Mouse (Mus musculus) hindbrain, embryonic 11.5 days (tissue): Measurements from ENCODE around the gene Eci2. TPM values are rescaled to one million over a fixed set of nuclear protein-coding genes. Genes with fewer than 3 reads are reported as not detected.
"Not testable (repeated sequence)": the region's sequence is repeated elsewhere in the genome, so short reads cannot be mapped to it uniquely, and the experiment has no call there.

Experiments
- ATAC-seq: fragments of 200-750 bp; cut with Nextera tagmentation; 2 replicates; pipeline ENCODE4 v1.8.0; 2017; ENCODE audit warnings: mild to moderate bottlenecking, moderate TSS enrichment, moderate library complexity; ENCODE audit not compliant: low FRiP score
- DNase-seq: peaks from one replicate; pipeline ENCODE4 v3.0.0-alpha.2; 2015; ENCODE audit warnings: low spot score
- H3K27ac ChIP-seq: fragments of 300-500 bp; sonication (generic); 2 replicates; pipeline ENCODE4 v1.5.1; 2014; ENCODE audit warnings: mild to moderate bottlenecking, low read depth, low read length
- H3K27me3 ChIP-seq: fragments of 300-500 bp; sonication (generic); 2 replicates; pipeline ENCODE4 v1.6.1; 2014; ENCODE audit warnings: mild to moderate bottlenecking, low read length, moderate library complexity, mixed read lengths; ENCODE audit not compliant: control insufficient read depth, insufficient read depth
- H3K36me3 ChIP-seq: fragments of 300-500 bp; sonication (generic); 2 replicates; pipeline ENCODE4 v1.6.1; 2014; ENCODE audit warnings: mild to moderate bottlenecking, low read length, moderate library complexity, mixed read lengths; ENCODE audit not compliant: control insufficient read depth, insufficient read depth
- H3K4me1 ChIP-seq: fragments of 300-500 bp; sonication (generic); replicated peaks from 2 replicates; pipeline ENCODE4 v1.6.1; 2014; ENCODE audit warnings: low read length, mixed read lengths; ENCODE audit not compliant: control insufficient read depth, insufficient read depth
- H3K4me2 ChIP-seq: fragments of 300-500 bp; sonication (generic); replicated peaks from 2 replicates; pipeline ENCODE4 v1.6.1; 2014; ENCODE audit warnings: mild to moderate bottlenecking, low read depth, low read length
- H3K4me3 ChIP-seq: fragments of 300-500 bp; sonication (generic); 2 replicates; pipeline ENCODE4 v1.5.1; 2014; ENCODE audit warnings: low read depth, low read length
- H3K9ac ChIP-seq: fragments of 300-500 bp; sonication (generic); 2 replicates; pipeline ENCODE4 v1.6.1; 2014; ENCODE audit warnings: low read depth, low read length
- H3K9me3 ChIP-seq: fragments of 300-500 bp; sonication (generic); 2 replicates; pipeline ENCODE4 v1.6.1; 2016; ENCODE audit warnings: low read length; ENCODE audit not compliant: control insufficient read depth
- WGBS: fragments of 180-500 bp; shearing (Covaris S2); extraction: QIAGEN DNeasy Blood & Tissue Kit; methylation state at CpG from one replicate; pipeline ENCODE4 v1.1.7; 2014; 5-methylcytosine and 5-hydroxymethylcytosine counted together
- polyA plus RNA-seq: library from polyadenylated mRNA; unstranded; fragments of >200 nt; fragmentation: Nextera tagmentation; extraction: Ambion mirVana; gene quantifications from 2 replicates; pipeline ENCODE4 v1.2.1, GENCODE M21; 2014

Gene Eci2
- polyA plus RNA-seq, 1 experiment from 2014 or later = 128 TPM

DNA sequence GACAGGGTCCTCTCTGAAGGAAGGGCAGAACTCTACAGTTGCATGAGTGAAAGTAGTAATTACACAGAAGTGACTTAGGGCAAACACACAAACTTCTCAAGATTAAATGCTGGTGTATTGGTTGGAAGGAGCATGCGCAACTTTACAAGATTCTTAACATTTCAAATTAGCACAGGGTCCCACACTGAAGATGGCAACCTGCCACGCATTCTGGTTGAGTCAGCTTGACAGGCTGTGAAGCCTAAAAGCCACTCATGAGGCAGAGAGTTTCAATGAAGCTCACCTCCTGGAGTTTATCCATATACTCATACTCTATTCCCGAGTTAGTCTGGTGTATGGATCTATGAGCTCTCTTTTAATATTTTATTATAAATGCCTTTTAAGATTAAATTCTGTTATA, 68.7 kb downstream of the Eci2 start:
- H3K27me3 ChIP-seq, DNase-seq, H3K4me3 ChIP-seq, H3K9me3 ChIP-seq, H3K4me2 ChIP-seq, ATAC-seq, H3K36me3 ChIP-seq, H3K9ac ChIP-seq, H3K4me1 ChIP-seq, H3K27ac ChIP-seq: not testable (repeated sequence)
- WGBS = 87% methylated on average over 3 of the region's 3 CpGs

DNA sequence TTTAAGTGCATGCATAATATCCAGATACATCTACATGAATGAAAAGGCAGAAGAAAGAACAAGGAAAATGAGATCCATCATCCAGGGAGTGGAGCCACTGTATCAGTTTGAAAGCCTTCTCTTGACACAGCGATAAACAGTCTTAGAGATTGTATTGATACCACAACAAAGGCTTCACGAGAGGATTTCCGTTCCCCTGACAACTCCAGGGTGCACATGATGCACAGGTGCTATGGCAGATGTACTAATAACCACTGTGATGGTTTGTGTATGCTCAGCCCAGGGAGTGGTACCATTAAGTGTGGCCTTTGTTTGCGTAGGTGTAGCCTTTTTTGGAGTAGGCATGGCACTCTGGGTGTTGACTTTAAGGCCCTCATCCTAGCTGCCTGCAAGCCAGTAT, 70.0 kb downstream of the Eci2 start:
- Histone ChIP-seq H3K36me3 (no peaks in the 10 kb centered on the region), H3K9me3 (no peaks in the 10 kb centered on the region), H3K9ac (no peak overlapping the region), H3K4me2 (no peak overlapping the region), H3K27me3 (no peaks in the 10 kb centered on the region), H3K27ac (no peak overlapping the region), H3K4me3 (no peak overlapping the region), H3K4me1 (no peaks in the 10 kb centered on the region)
- WGBS = 85% methylated on average over 4 of the region's 4 CpGs
- no peak for ATAC-seq
- no peak for DNase-seq

DNA sequence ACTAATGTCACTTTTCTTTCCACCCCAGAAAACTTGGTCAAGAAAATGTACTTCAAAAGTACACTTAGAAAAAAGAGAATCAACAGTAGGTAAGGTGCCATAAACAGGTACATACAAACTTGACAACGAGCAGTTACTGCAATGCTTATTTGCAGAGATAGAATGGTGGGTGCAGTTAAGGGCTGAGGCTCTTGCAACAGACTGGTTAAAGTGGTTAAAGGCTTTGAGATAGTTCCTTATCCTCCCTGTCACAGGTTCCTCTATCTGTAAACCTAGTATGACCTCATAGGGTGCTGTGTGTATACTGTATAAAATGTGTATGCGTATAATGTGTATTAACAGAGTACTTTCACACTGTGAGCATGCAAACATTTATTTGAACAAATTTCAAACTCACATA, 75.5 kb downstream of the Eci2 start:
- H3K27me3 ChIP-seq, H3K4me1 ChIP-seq, ATAC-seq, H3K4me3 ChIP-seq, H3K9ac ChIP-seq, H3K4me2 ChIP-seq, H3K9me3 ChIP-seq, DNase-seq, H3K36me3 ChIP-seq, H3K27ac ChIP-seq: not testable (repeated sequence)
- 93% methylated on average over 2 of the region's 2 CpGs for WGBS

DNA sequence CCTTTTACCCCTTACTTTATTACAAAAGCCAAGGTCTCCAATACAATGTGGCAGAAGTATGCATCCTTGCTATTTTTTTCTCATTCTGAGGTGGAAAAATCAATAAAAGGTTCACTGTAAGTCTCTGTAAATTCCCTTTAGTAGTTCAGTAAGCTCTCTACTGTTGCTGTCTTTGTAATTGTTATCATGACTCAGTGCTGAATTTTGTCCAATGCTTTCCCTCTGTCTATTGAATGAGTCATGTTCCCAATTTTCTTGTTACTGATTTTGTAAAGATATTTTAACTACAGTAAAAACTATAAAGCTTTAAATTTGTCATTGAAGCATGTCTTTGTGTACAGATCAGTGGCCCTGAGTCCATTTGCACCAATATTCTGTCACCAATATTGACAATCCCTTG, 84.5 kb downstream of the Eci2 start:
- no peak for ATAC-seq
- Histone ChIP-seq H3K4me2 (no peak overlapping the region), H3K9me3 (no peaks in the 10 kb centered on the region), H3K4me1 (no peaks in the 10 kb centered on the region), H3K9ac (no peak overlapping the region), H3K27ac (no peak overlapping the region), H3K36me3 (no peaks in the 10 kb centered on the region), H3K4me3 (no peak overlapping the region), H3K27me3 (no peaks in the 10 kb centered on the region)
- no peak for DNase-seq

DNA sequence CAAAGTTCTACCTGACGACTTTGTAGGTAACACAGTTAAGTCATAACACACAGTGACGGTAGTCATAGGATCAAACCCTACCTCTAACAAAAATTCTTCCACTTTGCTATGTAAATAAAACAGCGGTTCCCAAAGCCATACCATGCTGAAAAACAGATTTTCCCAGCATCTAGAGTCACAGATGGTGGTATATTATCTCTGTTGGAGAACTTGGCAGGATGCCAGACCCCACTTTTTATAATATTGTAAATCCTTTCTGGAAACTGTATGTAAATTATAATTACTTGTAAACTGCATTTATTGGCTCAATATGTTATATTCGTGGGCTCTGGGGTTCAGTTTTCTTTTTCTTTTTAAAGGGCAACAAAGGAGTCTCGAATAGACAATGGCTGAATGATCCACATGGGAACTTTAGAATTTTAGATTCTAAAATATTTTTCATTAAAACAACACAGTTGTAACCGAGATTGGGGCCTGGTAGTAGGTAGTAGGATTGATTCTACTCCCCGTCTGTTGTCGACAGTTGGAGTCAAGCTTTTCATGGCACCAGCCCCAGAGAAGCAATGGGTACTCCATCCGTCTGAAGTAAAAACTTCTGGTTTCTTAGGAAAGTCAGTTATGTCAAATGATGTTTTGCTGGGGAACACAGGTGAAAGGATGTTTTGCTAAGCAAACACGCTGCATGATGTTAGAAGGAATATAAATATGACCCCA, 91.8 kb downstream of the Eci2 start:
- ATAC-seq (no peak), DNase-seq (no peak)
- H3K4me2 ChIP-seq = no peak overlapping the region
- H3K27ac ChIP-seq = no peak overlapping the region
- H3K4me3 ChIP-seq = no peak overlapping the region
- 83% methylated on average over 10 of the region's 10 CpGs for WGBS
- H3K4me1 ChIP-seq = no peaks in the 10 kb centered on the region
- no peaks in the 10 kb centered on the region for H3K36me3 ChIP-seq
- no peaks in the 10 kb centered on the region for H3K9me3 ChIP-seq
- H3K27me3 ChIP-seq = no peaks in the 10 kb centered on the region
- no peak overlapping the region for H3K9ac ChIP-seq

Other genes with a start within 250 kb of the Eci2 start
- 101 and 116 TPM in 2 replicates for gene Prpf4b, start 151.8 kb downstream of the Eci2 start, polyA plus RNA-seq
- 2.1 and 2.4 TPM in 2 replicates for gene Fam217a, start 102.8 kb downstream of the Eci2 start, polyA plus RNA-seq
- not detected in 2 replicates for gene 4933417A18Rik, start 102.7 kb downstream of the Eci2 start, polyA plus RNA-seq
- 0.85 and 1.2 TPM in 2 replicates for gene Eci3, start 63.3 kb downstream of the Eci2 start, polyA plus RNA-seq